Mouse (Mus musculus) kidney, postnatal 0 days (tissue): ENCODE results near the gene Nit2. TPM values are rescaled to one million over a fixed set of nuclear protein-coding genes. Genes with fewer than 3 reads are reported as not detected.

Source experiments
- ATAC-seq: fragments of 200-750 bp; cut with Nextera tagmentation; replicated peaks from 2 replicates; pipeline ENCODE4 v1.8.0; 2017; ENCODE audit warnings: low read depth, moderate number of reproducible peaks, moderate TSS enrichment, moderate library complexity; ENCODE audit not compliant: low FRiP score
- DNase-seq: peaks from one replicate; pipeline ENCODE4 v3.0.0-alpha.2; 2016; ENCODE audit warnings: low spot score
- H3K27ac ChIP-seq: fragments of 300-500 bp; sonication (generic); 2 replicates; pipeline ENCODE4 v1.5.1; 2014; ENCODE audit warnings: mild to moderate bottlenecking
- H3K27me3 ChIP-seq: fragments of 300-500 bp; sonication (generic); 2 replicates; pipeline ENCODE4 v1.6.1; 2014; ENCODE audit warnings: low read length, mixed read lengths; ENCODE audit not compliant: insufficient read depth
- H3K36me3 ChIP-seq: fragments of 300-500 bp; sonication (generic); 2 replicates; pipeline ENCODE4 v1.6.1; 2014; ENCODE audit warnings: low read length, mixed read lengths; ENCODE audit not compliant: insufficient read depth
- H3K4me1 ChIP-seq: fragments of 300-500 bp; sonication (generic); replicated peaks from 2 replicates; pipeline ENCODE4 v1.6.1; 2014; ENCODE audit warnings: antibody characterized with exemption, low read length, mixed read lengths; ENCODE audit not compliant: insufficient read depth
- H3K4me2 ChIP-seq: fragments of 300-500 bp; sonication (generic); 2 replicates; pipeline ENCODE4 v1.6.1; 2014; ENCODE audit warnings: mild to moderate bottlenecking, low read length, moderate library complexity, mixed read lengths
- H3K4me3 ChIP-seq: fragments of 300-500 bp; sonication (generic); replicated peaks from 2 replicates; pipeline ENCODE4 v1.5.1; 2014; ENCODE audit warnings: low read depth, low read length
- H3K9ac ChIP-seq: fragments of 300-500 bp; sonication (generic); 2 replicates; pipeline ENCODE4 v1.6.1; 2014; ENCODE audit warnings: low read depth, low read length
- H3K9me3 ChIP-seq: fragments of 300-500 bp; sonication (generic); replicated peaks from 2 replicates; pipeline ENCODE4 v1.6.1; 2016; ENCODE audit warnings: low read length, inconsistent platforms, mixed read lengths
- CTCF ChIP-seq: IDR thresholded peaks from 2 replicates; pipeline ENCODE4 v1.5.1; 2016; ENCODE audit warnings: antibody characterized with exemption, low read depth, mild to moderate bottlenecking, moderate library complexity
- WGBS: fragments of 180-500 bp; shearing (Covaris S2); extraction: QIAGEN DNeasy Blood & Tissue Kit; methylation state at CpG from one replicate; pipeline ENCODE4 v1.1.7; 2014; 5-methylcytosine and 5-hydroxymethylcytosine counted together
- polyA plus RNA-seq: library from polyadenylated mRNA; unstranded; fragments of >200 nt; fragmentation: Nextera tagmentation; extraction: Ambion mirVana; gene quantifications from 2 replicates; pipeline ENCODE4 v1.2.1, GENCODE M21; 2015

Gene Nit2
- polyA plus RNA-seq, 1 experiment from 2014 or later: 126 TPM

- no peaks in the 10 kb centered on the region for H3K9me3 ChIP-seq
- peak within 1 kb of the TSS; percentile 98 for H3K27ac ChIP-seq
- peak within 1 kb of the TSS; percentile 77 for H3K4me2 ChIP-seq
- peak within 1 kb of the TSS; percentile 99 for H3K4me3 ChIP-seq
- ATAC-seq: peak; percentile 99
- 0 out of 2 replicates have a peak, but pooled peaks have one; percentile 2 for TF ChIP-seq CTCF
- H3K4me1 ChIP-seq: peaks cover 14% of the 10 kb centered on the region
- H3K27me3 ChIP-seq: no peaks in the 10 kb centered on the region
- peak; percentile 99 for DNase-seq
- H3K36me3 ChIP-seq: no peaks in the 10 kb centered on the region
- peak within 1 kb of the TSS; percentile 99 for H3K9ac ChIP-seq
- under 1% methylated on average over 37 of the region's 37 CpGs for WGBS
Measured at GRCm38 (mm10) chr16:57120913-57121815, 46.0 kb downstream of the Nit2 start, which contains the start of gene Tomm70a. Gene Tomm70a (plus strand): TSS chr16:57121703.

- 83% methylated on average over 2 of the region's 2 CpGs for WGBS
- Histone ChIP-seq H3K9me3 (no peaks in the 10 kb centered on the region), H3K4me2 (no peak overlapping the region), H3K27ac (no peak overlapping the region), H3K36me3 (no peaks in the 10 kb centered on the region), H3K9ac (no peak overlapping the region), H3K27me3 (no peaks in the 10 kb centered on the region), H3K4me1 (no peaks in the 10 kb centered on the region), H3K4me3 (no peak overlapping the region)
- ATAC-seq (no peak), DNase-seq (no peak)
- TF ChIP-seq CTCF: no peak
Measured at GRCm38 (mm10) chr16:57117562-57117961, 49.6 kb downstream of the Nit2 start.

GRCm38 (mm10) chr16:57116066-57116465, 51.1 kb downstream of the Nit2 start:
- H3K27ac ChIP-seq: no peak overlapping the region
- TF ChIP-seq CTCF: peak; percentile 77
- H3K4me2 ChIP-seq: no peak overlapping the region
- H3K9me3 ChIP-seq: no peaks in the 10 kb centered on the region
- no peak overlapping the region for H3K4me3 ChIP-seq
- no peaks in the 10 kb centered on the region for H3K4me1 ChIP-seq
- H3K27me3 ChIP-seq: no peaks in the 10 kb centered on the region
- H3K36me3 ChIP-seq: no peaks in the 10 kb centered on the region
- H3K9ac ChIP-seq: no peak overlapping the region
- DNase-seq (peak; percentile 72), ATAC-seq (no peak)

Other genes starting within 250 kb of the Nit2 start
- gene Lnp1, start 239.3 kb downstream of the Nit2 start, polyA plus RNA-seq: not detected in 2 replicates
- 0.22 and 0.28 TPM in 2 replicates for gene Tmem45a2, start 96.0 kb downstream of the Nit2 start, polyA plus RNA-seq
- gene Tomm70a, start 45.6 kb downstream of the Nit2 start, polyA plus RNA-seq: 37.6 and 41.5 TPM in 2 replicates
- 22.5 and 24.7 TPM in 2 replicates for gene Tbc1d23, start 64.2 kb upstream of the Nit2 start, polyA plus RNA-seq
- gene Tmem30c, start 125.5 kb upstream of the Nit2 start, polyA plus RNA-seq: not detected in 2 replicates
- 30.4 and 32.5 TPM in 2 replicates for gene Filip1l, start 185.8 kb upstream of the Nit2 start, polyA plus RNA-seq